Mouse (Mus musculus) monocyte, adult 5-6 weeks (primary cell): ENCODE results near the gene Spaca9. TPM values are rescaled to one million over a fixed set of nuclear protein-coding genes. Genes with fewer than 3 reads are reported as not detected.

Source experiments
- ATAC-seq: fragments of 153-309, 156-312 bp; replicated peaks from 2 replicates; pipeline ENCODE4 v1.8.0; 2017; ENCODE audit warnings: mild to moderate bottlenecking; ENCODE audit not compliant: low TSS enrichment, insufficient number of reproducible peaks, severe bottlenecking, poor library complexity, low FRiP score
- total RNA-seq: library from RNA; stranded (forward); fragments of 200-1000, 200-491, 200-594 nt; gene quantifications from 3 replicates; pipeline ENCODE4 v1.2.3, GENCODE M21; 2017

The Spaca9 gene
- total RNA-seq, result 1.3 to 10.1 TPM (median 3.3 TPM) in 3 replicates

- peak; percentile 33; the same call in 1 of the 2 replicates for ATAC-seq
These were observed at the start of gene Spaca9, which contains the start of gene Ak8 for GRCm38 (mm10) chr2:28699361-28700335. TSS of gene Spaca9 (minus strand) at chr2:28699727. TSS of gene Ak8 (plus strand) at chr2:28700164.

- no peak for ATAC-seq
These were observed 48.2 kb upstream of the Spaca9 start for GRCm38 (mm10) chr2:28747705-28748104.

GRCm38 (mm10) chr2:28746682-28747332 is 47.3 kb upstream of the Spaca9 start:
- no peak for ATAC-seq

GRCm38 (mm10) chr2:28742701-28743100 is 43.2 kb upstream of the Spaca9 start:
- ATAC-seq, result no peak

GRCm38 (mm10) chr2:28740159-28740558 is 40.6 kb upstream of the Spaca9 start:
- no peak for ATAC-seq

GRCm38 (mm10) chr2:28737112-28737511 is 37.6 kb upstream of the Spaca9 start:
- no peak for ATAC-seq

GRCm38 (mm10) chr2:28730676-28731075 is 31.1 kb upstream of the Spaca9 start:
- no peak for ATAC-seq

GRCm38 (mm10) chr2:28727786-28728404 is 28.4 kb upstream of the Spaca9 start:
- ATAC-seq, result no peak

GRCm38 (mm10) chr2:28723912-28724311 is 24.4 kb upstream of the Spaca9 start:
- no peak for ATAC-seq

- no peak for ATAC-seq
These were observed 22.9 kb upstream of the Spaca9 start for GRCm38 (mm10) chr2:28722419-28722818.

- ATAC-seq, result no peak
These were observed 13.5 kb upstream of the Spaca9 start for GRCm38 (mm10) chr2:28713036-28713435.

- no peak for ATAC-seq
These were observed 7.3 kb upstream of the Spaca9 start for GRCm38 (mm10) chr2:28706787-28707186.

GRCm38 (mm10) chr2:28706106-28706636 is 6.6 kb upstream of the Spaca9 start:
- no peak for ATAC-seq

- ATAC-seq, result no peak
These were observed 2.2 kb upstream of the Spaca9 start for GRCm38 (mm10) chr2:28701646-28702262.

- peak; percentile 41 for ATAC-seq
These were observed 961 bp downstream of the Spaca9 start for GRCm38 (mm10) chr2:28698566-28698965.

- no peak for ATAC-seq
These were observed 6.8 kb downstream of the Spaca9 start for GRCm38 (mm10) chr2:28692692-28693091.

- no peak for ATAC-seq
These were observed 11.1 kb downstream of the Spaca9 start for GRCm38 (mm10) chr2:28688431-28688830.

- ATAC-seq, result no peak
These were observed 13.6 kb downstream of the Spaca9 start for GRCm38 (mm10) chr2:28685895-28686294.

GRCm38 (mm10) chr2:28681718-28682117 is 17.8 kb downstream of the Spaca9 start:
- ATAC-seq, result no peak
